Mouse (Mus musculus) stomach, embryonic 15.5 days (tissue): ENCODE results near the gene Dusp28. TPM values are rescaled to one million over a fixed set of nuclear protein-coding genes. Genes with fewer than 3 reads are reported as not detected.

Experiments
- ATAC-seq: fragments of 200-750 bp; cut with Nextera tagmentation; 2 replicates; pipeline ENCODE4 v1.8.0; 2017; ENCODE audit warnings: low read depth, moderate number of reproducible peaks, moderate TSS enrichment; ENCODE audit not compliant: insufficient read depth, low FRiP score
- H3K27ac ChIP-seq: fragments of 300-500 bp; sonication (generic); 2 replicates; pipeline ENCODE4 v1.5.1; 2015; ENCODE audit warnings: mild to moderate bottlenecking, inconsistent platforms
- H3K27me3 ChIP-seq: fragments of 300-500 bp; sonication (generic); replicated peaks from 2 replicates; pipeline ENCODE4 v1.6.1; 2015; ENCODE audit warnings: inconsistent platforms
- H3K36me3 ChIP-seq: fragments of 300-500 bp; sonication (generic); 2 replicates; pipeline ENCODE4 v1.6.1; 2015; ENCODE audit warnings: inconsistent platforms
- H3K4me1 ChIP-seq: fragments of 300-500 bp; sonication (generic); 2 replicates; pipeline ENCODE4 v1.6.1; 2015; ENCODE audit warnings: inconsistent platforms
- H3K4me2 ChIP-seq: fragments of 300-500 bp; sonication (generic); 2 replicates; pipeline ENCODE4 v1.6.1; 2015; ENCODE audit warnings: mild to moderate bottlenecking, inconsistent platforms
- H3K4me3 ChIP-seq: fragments of 300-500 bp; sonication (generic); replicated peaks from 2 replicates; pipeline ENCODE4 v1.5.1; 2015; ENCODE audit warnings: inconsistent platforms
- H3K9ac ChIP-seq: fragments of 300-500 bp; sonication (generic); 2 replicates; pipeline ENCODE4 v1.6.1; 2015; ENCODE audit warnings: inconsistent platforms
- H3K9me3 ChIP-seq: fragments of 300-500 bp; sonication (generic); 2 replicates; pipeline ENCODE4 v1.6.1; 2016; ENCODE audit warnings: inconsistent platforms
- WGBS: fragments of 180-500 bp; shearing (Covaris S2); methylation state at CpG from one replicate; pipeline ENCODE4 v1.1.7; 2015; 5-methylcytosine and 5-hydroxymethylcytosine counted together
- polyA plus RNA-seq: library from polyadenylated mRNA; unstranded; fragments of >200 nt; fragmentation: Nextera tagmentation; extraction: Ambion mirVana; gene quantifications from 2 replicates; pipeline ENCODE4 v1.2.1, GENCODE M21; 2015

The Dusp28 gene
- polyA plus RNA-seq, 1 experiment from 2014 or later: 15.9 TPM

- Histone ChIP-seq H3K4me1 (peaks cover 30% of the 10 kb centered on the region), H3K36me3 (peaks cover 3% of the 10 kb centered on the region; the same call in 1 of the 2 replicates), H3K4me2 (no peak overlapping the region), H3K27me3 (no peaks in the 10 kb centered on the region), H3K9me3 (no peaks in the 10 kb centered on the region), H3K27ac (no peak overlapping the region), H3K4me3 (no peak overlapping the region), H3K9ac (no peak overlapping the region)
- WGBS: 63% methylated on average over 4 of the region's 4 CpGs
- no peak for ATAC-seq
These were observed 2.3 kb downstream of the Dusp28 start for GRCm38 (mm10) chr1:92909068-92909467.

GRCm38 (mm10) chr1:92910239-92910885 lies 3.6 kb downstream of the Dusp28 start, which contains the start of gene Rnpepl1:
Gene Rnpepl1, plus strand, starts transcription at chr1:92910783.
- H3K9ac ChIP-seq: peak within 1 kb of the TSS; percentile 62
- no peaks in the 10 kb centered on the region for H3K9me3 ChIP-seq
- peak within 1 kb of the TSS; percentile 68 for H3K4me3 ChIP-seq
- no peaks in the 10 kb centered on the region for H3K27me3 ChIP-seq
- under 1% methylated on average over 41 of the region's 57 CpGs for WGBS
- peak; percentile 71 for ATAC-seq
- H3K36me3 ChIP-seq: peaks cover 10% of the 10 kb centered on the region; the same call in 1 of the 2 replicates
- peak within 1 kb of the TSS; percentile 87 for H3K4me2 ChIP-seq
- peak within 1 kb of the TSS; percentile 93 for H3K27ac ChIP-seq
- H3K4me1 ChIP-seq: peaks cover 30% of the 10 kb centered on the region

DNA sequence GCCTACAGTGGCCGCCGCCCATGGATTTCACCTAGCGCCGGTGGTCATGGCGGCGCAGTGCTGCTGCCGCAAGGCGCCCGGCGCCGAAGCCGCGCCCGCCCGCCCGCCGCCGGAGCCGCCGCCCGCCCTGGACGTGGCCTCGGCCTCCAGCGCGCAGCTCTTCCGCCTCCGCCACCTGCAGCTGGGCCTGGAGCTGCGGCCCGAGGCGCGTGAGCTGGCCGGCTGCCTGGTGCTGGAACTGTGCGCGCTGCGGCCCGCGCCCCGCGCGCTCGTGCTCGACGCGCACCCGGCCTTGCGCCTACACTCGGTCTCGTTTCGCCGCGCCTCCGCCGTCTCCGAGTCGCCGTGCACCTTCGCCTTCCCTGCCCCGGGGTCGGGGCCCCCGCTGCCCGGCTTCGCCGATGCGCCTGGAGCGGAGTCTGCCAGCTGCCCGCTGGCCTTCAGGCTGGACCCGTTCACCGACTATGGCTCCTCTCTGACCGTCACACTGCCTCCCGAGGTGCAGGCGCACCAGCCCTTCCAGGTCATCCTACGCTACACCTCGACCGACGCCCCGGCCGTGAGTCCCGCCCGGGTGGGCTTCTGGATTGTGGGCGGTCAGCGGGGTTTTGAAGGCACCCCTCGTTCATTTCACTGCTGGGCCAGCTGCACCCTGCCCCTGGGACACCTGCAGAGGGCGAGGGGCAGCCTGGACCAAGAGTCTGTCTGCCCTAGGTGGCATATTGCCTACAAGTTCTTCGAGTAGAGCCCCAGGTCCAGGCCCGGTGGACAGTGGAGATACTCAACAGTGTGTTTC lies 4.3 kb downstream of the Dusp28 start:
- Histone ChIP-seq H3K36me3 (peaks cover 17% of the 10 kb centered on the region), H3K27me3 (no peaks in the 10 kb centered on the region), H3K27ac (peak overlapping the region; percentile 93), H3K4me1 (peaks cover 30% of the 10 kb centered on the region), H3K9me3 (no peaks in the 10 kb centered on the region), H3K4me2 (peak overlapping the region; percentile 87), H3K4me3 (peak overlapping the region; percentile 68), H3K9ac (peak overlapping the region; percentile 62)
- WGBS: under 1% methylated on average over 66 of the region's 85 CpGs
- ATAC-seq: peak; percentile 20; the same call in 1 of the 2 replicates

- Histone ChIP-seq H3K4me1 (peaks cover 27% of the 10 kb centered on the region), H3K4me2 (peak overlapping the region; percentile 87), H3K4me3 (peak overlapping the region; percentile 68), H3K27ac (peak overlapping the region; percentile 93), H3K9ac (peak overlapping the region; percentile 62; the same call in 1 of the 2 replicates), H3K36me3 (peaks cover 23% of the 10 kb centered on the region), H3K27me3 (no peaks in the 10 kb centered on the region), H3K9me3 (no peaks in the 10 kb centered on the region)
- WGBS: 43% methylated on average over 8 of the region's 8 CpGs
- ATAC-seq: no peak
These were observed 4.9 kb downstream of the Dusp28 start for GRCm38 (mm10) chr1:92911721-92912138.

DNA sequence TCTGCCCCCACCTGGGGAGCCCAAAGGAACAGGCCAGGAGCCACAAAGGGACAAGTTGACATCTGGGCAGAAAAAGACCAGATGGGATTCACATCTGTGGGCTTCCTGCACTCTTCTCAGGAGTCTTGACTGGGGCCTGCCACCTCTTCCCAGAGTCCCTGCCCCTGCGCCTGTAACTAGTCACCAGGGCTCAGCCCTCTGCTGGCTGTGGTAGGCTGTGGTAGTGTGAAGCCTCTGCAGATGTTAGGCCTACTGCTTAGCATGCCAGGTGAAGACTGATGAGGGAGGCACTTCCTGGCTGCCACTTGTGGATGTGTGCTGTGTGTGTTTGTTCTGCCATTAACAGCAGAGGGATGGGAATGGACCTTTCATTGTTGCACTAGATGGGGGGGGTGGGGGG lies 5.5 kb downstream of the Dusp28 start:
- no peak for ATAC-seq
- H3K27ac ChIP-seq: peak overlapping the region; percentile 93; the same call in 1 of the 2 replicates
- H3K27me3 ChIP-seq: no peaks in the 10 kb centered on the region
- peaks cover 28% of the 10 kb centered on the region for H3K36me3 ChIP-seq
- H3K4me2 ChIP-seq: peak overlapping the region; percentile 87
- H3K9me3 ChIP-seq: no peaks in the 10 kb centered on the region
- peak overlapping the region; percentile 68 for H3K4me3 ChIP-seq
- no peak overlapping the region for H3K9ac ChIP-seq
- H3K4me1 ChIP-seq: peaks cover 27% of the 10 kb centered on the region
- WGBS: 56% methylated on average over 1 of the region's 1 CpGs

DNA sequence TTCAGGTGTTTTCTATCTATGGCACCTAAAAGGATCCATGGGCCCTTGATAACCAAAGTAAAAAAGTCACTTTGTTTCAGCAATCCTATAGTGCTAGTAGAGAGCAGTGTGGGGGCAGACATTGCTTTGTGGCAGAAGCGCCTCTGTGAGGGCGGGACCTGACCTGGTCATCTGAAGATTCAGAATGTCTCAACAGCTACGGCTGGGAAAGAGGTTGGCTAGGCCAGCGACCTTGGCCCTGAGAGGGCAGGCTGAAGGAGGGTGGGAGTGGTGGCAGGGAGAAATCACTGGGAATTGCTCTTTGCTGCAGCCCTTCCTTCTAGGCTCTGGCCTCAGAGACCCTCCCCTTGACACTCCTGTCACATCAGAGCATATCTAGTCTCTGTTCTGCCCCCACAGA lies 7.5 kb downstream of the Dusp28 start:
- Histone ChIP-seq H3K4me2 (no peak overlapping the region), H3K36me3 (peaks cover 46% of the 10 kb centered on the region), H3K9me3 (no peaks in the 10 kb centered on the region), H3K27ac (no peak overlapping the region), H3K4me3 (no peak overlapping the region), H3K27me3 (no peaks in the 10 kb centered on the region), H3K9ac (no peak overlapping the region), H3K4me1 (peaks cover 22% of the 10 kb centered on the region)
- no peak for ATAC-seq
- 75% methylated on average over 4 of the region's 4 CpGs for WGBS

GRCm38 (mm10) chr1:92914993-92915392 lies 8.2 kb downstream of the Dusp28 start:
- WGBS: 93% methylated on average over 11 of the region's 11 CpGs
- Histone ChIP-seq H3K4me1 (peaks cover 17% of the 10 kb centered on the region), H3K27me3 (no peaks in the 10 kb centered on the region), H3K4me2 (no peak overlapping the region), H3K4me3 (no peak overlapping the region), H3K9ac (no peak overlapping the region), H3K9me3 (no peaks in the 10 kb centered on the region), H3K27ac (no peak overlapping the region), H3K36me3 (peaks cover 53% of the 10 kb centered on the region)
- no peak for ATAC-seq

DNA sequence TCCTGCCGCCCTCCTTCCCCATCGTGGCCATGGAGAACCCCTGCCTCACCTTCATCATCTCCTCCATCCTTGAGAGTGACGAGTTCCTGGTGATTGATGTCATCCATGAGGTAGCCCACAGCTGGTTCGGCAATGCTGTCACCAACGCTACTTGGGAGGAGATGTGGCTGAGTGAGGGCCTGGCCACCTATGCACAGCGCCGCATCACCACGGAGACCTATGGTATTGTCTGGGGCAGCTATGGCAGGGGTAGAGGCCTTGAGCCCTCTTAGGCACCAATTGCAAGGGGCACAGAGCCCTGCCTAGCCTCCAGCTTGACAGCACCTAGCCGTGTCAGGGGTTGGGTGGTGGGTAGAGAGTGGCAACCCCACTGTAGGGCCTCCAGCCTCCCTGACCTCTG lies 9.9 kb downstream of the Dusp28 start:
- no peak overlapping the region for H3K27ac ChIP-seq
- peaks cover 11% of the 10 kb centered on the region for H3K4me1 ChIP-seq
- ATAC-seq: no peak
- H3K4me3 ChIP-seq: no peak overlapping the region
- 92% methylated on average over 9 of the region's 9 CpGs for WGBS
- H3K4me2 ChIP-seq: no peak overlapping the region
- H3K36me3 ChIP-seq: peaks cover 62% of the 10 kb centered on the region
- H3K9ac ChIP-seq: no peak overlapping the region
- H3K9me3 ChIP-seq: no peaks in the 10 kb centered on the region
- no peaks in the 10 kb centered on the region for H3K27me3 ChIP-seq

DNA sequence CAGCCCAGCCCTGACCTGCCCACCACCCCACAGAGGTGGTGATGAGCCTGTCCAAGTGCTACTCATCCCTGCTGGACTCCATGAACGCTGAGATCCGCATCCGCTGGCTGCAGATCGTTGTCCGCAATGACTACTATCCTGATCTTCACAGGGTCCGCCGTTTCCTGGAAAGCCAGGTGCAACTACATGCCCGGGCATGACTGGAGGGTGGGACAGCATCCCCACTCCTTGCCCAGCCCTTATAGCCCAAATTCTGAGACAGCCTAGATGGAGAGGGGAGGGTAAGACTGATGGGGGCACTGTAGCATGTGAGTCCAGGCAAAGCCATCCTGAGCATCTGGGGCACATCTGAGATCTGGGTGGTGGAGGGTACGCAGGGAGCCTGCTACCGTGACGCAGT lies 12.4 kb downstream of the Dusp28 start:
- H3K36me3 ChIP-seq: peaks cover 58% of the 10 kb centered on the region
- H3K27me3 ChIP-seq: no peaks in the 10 kb centered on the region
- H3K4me2 ChIP-seq: no peak overlapping the region
- no peaks in the 10 kb centered on the region for H3K9me3 ChIP-seq
- WGBS: 94% methylated on average over 11 of the region's 11 CpGs
- H3K4me1 ChIP-seq: no peaks in the 10 kb centered on the region
- no peak overlapping the region for H3K4me3 ChIP-seq
- no peak overlapping the region for H3K9ac ChIP-seq
- ATAC-seq: no peak
- H3K27ac ChIP-seq: no peak overlapping the region

DNA sequence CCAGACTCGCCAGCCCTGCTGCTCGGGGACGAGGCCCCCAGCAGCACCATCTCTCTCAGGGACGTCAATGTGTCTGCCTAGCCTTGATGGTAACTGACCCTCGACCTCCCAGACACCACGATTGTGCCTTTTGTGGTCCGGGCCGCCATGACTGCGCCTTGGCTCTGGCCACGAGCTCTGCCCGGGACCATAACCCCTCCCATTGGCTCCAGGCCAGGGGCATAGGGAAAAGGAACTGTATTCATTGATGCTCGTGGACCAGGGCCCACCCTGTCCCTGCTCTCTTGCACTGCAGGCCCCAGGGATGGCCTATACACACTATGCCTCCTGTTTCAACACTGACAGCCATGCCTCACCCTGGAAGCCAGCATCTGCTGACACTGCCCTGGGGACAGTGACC lies 13.0 kb downstream of the Dusp28 start:
- Histone ChIP-seq H3K27me3 (no peaks in the 10 kb centered on the region), H3K9ac (no peak overlapping the region), H3K27ac (no peak overlapping the region), H3K36me3 (peaks cover 56% of the 10 kb centered on the region), H3K4me3 (no peak overlapping the region), H3K4me2 (no peak overlapping the region), H3K9me3 (no peaks in the 10 kb centered on the region), H3K4me1 (no peaks in the 10 kb centered on the region)
- no peak for ATAC-seq
- 82% methylated on average over 12 of the region's 12 CpGs for WGBS

DNA sequence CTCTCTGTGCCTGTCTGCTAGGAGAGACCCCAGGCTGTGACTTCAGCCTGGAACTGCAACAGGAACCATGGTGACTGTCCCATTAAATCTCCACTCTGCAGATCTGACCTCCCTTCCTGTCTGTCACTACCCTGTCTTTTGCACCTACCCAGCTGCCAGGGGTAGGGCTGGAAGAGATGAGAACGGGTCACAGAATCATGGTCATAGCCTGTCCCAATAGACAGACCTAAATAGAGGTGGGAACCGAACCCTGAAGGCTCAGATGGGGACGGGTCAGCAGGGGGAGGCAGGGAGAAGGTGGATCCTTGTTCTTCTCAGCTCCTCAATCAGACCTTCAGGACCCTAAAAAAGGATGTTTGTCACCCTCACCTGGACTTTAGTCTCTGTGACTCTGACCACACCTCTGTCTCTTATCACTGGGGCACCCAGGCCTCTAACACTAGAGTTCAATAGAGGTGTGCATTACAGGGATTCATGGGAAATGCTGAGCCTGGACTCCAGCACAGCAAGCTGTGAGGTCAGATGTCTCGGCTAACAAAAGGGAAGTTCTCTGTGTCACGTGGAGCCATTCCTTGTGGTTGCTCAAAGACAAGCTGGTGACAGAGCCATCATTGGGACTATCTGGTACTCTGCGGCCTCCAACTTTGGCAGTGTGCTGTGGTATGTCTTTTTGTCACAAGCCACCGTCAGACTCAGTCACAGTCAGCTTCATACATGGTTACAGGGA lies 13.9 kb downstream of the Dusp28 start:
- Histone ChIP-seq H3K4me1 (no peaks in the 10 kb centered on the region), H3K27ac (0 out of 2 replicates have a peak overlapping the region, but pooled peaks have one; percentile 5), H3K4me3 (no peak overlapping the region), H3K27me3 (no peaks in the 10 kb centered on the region), H3K9ac (no peak overlapping the region), H3K4me2 (no peak overlapping the region), H3K36me3 (peaks cover 50% of the 10 kb centered on the region), H3K9me3 (no peaks in the 10 kb centered on the region)
- 71% methylated on average over 7 of the region's 7 CpGs for WGBS
- peak; percentile 24 for ATAC-seq
